Mouse (Mus musculus) CH12.LX (cell line): ENCODE measurements at regions not wholly inside any gene's neighbourhood (a gene's known extent, or its start where the extent isn't known, plus 50 kb on each side); places are given as distances from the start of the nearest gene placed in this dataset.

Experiments
- DNase-seq: peaks from one replicate; pipeline ENCODE4 v3.0.0-alpha.2; 2013; ENCODE audit errors: extremely low read depth
- H3K27ac ChIP-seq: 2 replicates; pipeline ENCODE4 v1.5.1; 2012; ENCODE audit warnings: low read depth, mild to moderate bottlenecking, control low read depth, moderate library complexity; ENCODE audit not compliant: insufficient read depth
- H3K27me3 ChIP-seq: replicated peaks from 2 replicates; pipeline ENCODE3; 2012; ENCODE audit warnings: inconsistent platforms
- H3K36me3 ChIP-seq, 2 experiments: replicated peaks in 1 of 2; 2 replicates each; pipeline versions ENCODE3 to v1.6.1; 2012; ENCODE audit warnings: inconsistent platforms in 1 of 2, low read length in 1 of 2, mild to moderate bottlenecking in 1 of 2, mixed read lengths in 1 of 2, moderate library complexity in 1 of 2; ENCODE audit not compliant: control insufficient read depth in 1 of 2, insufficient read depth in 1 of 2
- H3K4me1 ChIP-seq, 2 experiments: 2 replicates each; pipeline ENCODE4 v1.6.1; 2012; ENCODE audit warnings: inconsistent platforms in 1 of 2, moderate library complexity in 1 of 2; ENCODE audit not compliant: insufficient read depth in 2 of 2, control insufficient read depth in 1 of 2
- H3K4me2 ChIP-seq: 2 replicates; pipeline ENCODE4 v1.6.1; 2012; ENCODE audit warnings: low read depth, mild to moderate bottlenecking, control low read depth; ENCODE audit not compliant: poor library complexity, insufficient read depth, severe bottlenecking
- H3K4me3 ChIP-seq, 3 experiments: fragments of 150-350 bp in 1 of 3; sonication (generic) in 1 of 3; replicated peaks in 1 of 3; 2 replicates each; pipeline versions ENCODE3 to v1.5.1; 2011 to 2012; ENCODE audit warnings: low read depth in 2 of 3, low read length in 2 of 3, mild to moderate bottlenecking in 2 of 3, moderate library complexity in 2 of 3, control low read depth in 1 of 3, improper control_type of control experiment in 1 of 3, inconsistent platforms in 1 of 3, mixed read lengths in 1 of 3; ENCODE audit not compliant: poor library complexity in 1 of 3
- H3K79me2 ChIP-seq: replicated peaks from 2 replicates; pipeline ENCODE4 v1.6.1; 2012; ENCODE audit warnings: mild to moderate bottlenecking, moderate library complexity; ENCODE audit not compliant: control insufficient read depth, poor library complexity, insufficient read depth, severe bottlenecking; ENCODE audit errors: extremely low read depth
- H3K9ac ChIP-seq: 2 replicates; pipeline ENCODE4 v1.6.1; 2012; ENCODE audit warnings: low read depth, mild to moderate bottlenecking, control low read depth, moderate library complexity; ENCODE audit not compliant: insufficient read depth
- H3K9me3 ChIP-seq: replicated peaks from 2 replicates; pipeline ENCODE3; 2012; ENCODE audit warnings: low read length, inconsistent platforms, mixed read lengths
- BHLHE40 ChIP-seq: IDR thresholded peaks from 2 replicates; pipeline ENCODE4 v1.6.1; 2011; ENCODE audit warnings: mild to moderate bottlenecking, low read depth, low read length, improper control_type of control experiment
- E2F4 ChIP-seq: IDR thresholded peaks from 2 replicates; pipeline ENCODE4 v1.6.1; 2011; ENCODE audit warnings: low read depth, low read length, improper control_type of control experiment; ENCODE audit not compliant: insufficient replicate concordance
- ELF1 ChIP-seq: IDR thresholded peaks from 2 replicates; pipeline ENCODE4 v1.6.1; 2014; ENCODE audit warnings: low read depth, mild to moderate bottlenecking, inconsistent platforms, low read length, improper control_type of control experiment
- GABPA ChIP-seq: IDR thresholded peaks from 2 replicates; pipeline ENCODE4 v1.6.1; 2012; ENCODE audit warnings: low read depth, low read length, improper control_type of control experiment, inconsistent platforms; ENCODE audit not compliant: insufficient replicate concordance
- HCFC1 ChIP-seq: IDR thresholded peaks from 2 replicates; pipeline ENCODE4 v1.6.1; 2012; ENCODE audit warnings: low read depth, mild to moderate bottlenecking, inconsistent platforms, low read length, improper control_type of control experiment
- IRF4 ChIP-seq: IDR thresholded peaks from 2 replicates; pipeline ENCODE4 v1.6.1; 2014; ENCODE audit warnings: low read depth, mild to moderate bottlenecking, inconsistent platforms, low read length, improper control_type of control experiment
- JUN ChIP-seq: IDR thresholded peaks from 2 replicates; pipeline ENCODE4 v1.6.1; 2011; ENCODE audit warnings: low read depth, mild to moderate bottlenecking, low read length, improper control_type of control experiment, moderate library complexity; ENCODE audit not compliant: insufficient read depth
- JUND ChIP-seq: conservative IDR thresholded peaks from 2 replicates; pipeline ENCODE4 v1.6.1; 2011; ENCODE audit warnings: low read depth, low read length, improper control_type of control experiment
- KAT2A ChIP-seq: IDR thresholded peaks from 2 replicates; pipeline ENCODE4 v1.6.1; 2012; ENCODE audit warnings: low read length, improper control_type of control experiment, inconsistent platforms; ENCODE audit not compliant: insufficient replicate concordance
- MAFK ChIP-seq: IDR thresholded peaks from 2 replicates; pipeline ENCODE4 v1.6.1; 2011; ENCODE audit warnings: low read length, improper control_type of control experiment; ENCODE audit not compliant: insufficient replicate concordance
- MAX ChIP-seq: IDR thresholded peaks from 2 replicates; pipeline ENCODE4 v1.6.1; 2011; ENCODE audit warnings: low read length, improper control_type of control experiment
- MEF2A ChIP-seq: IDR thresholded peaks from 2 replicates; pipeline ENCODE4 v1.6.1; 2014; ENCODE audit warnings: low read depth, mild to moderate bottlenecking, inconsistent platforms, low read length, improper control_type of control experiment, borderline replicate concordance
- NELFE ChIP-seq: IDR thresholded peaks from 2 replicates; pipeline ENCODE4 v1.6.1; 2011; ENCODE audit warnings: low read depth, low read length, improper control_type of control experiment
- POLR2A ChIP-seq: IDR thresholded peaks from 2 replicates; pipeline ENCODE4 v1.6.1; 2011; ENCODE audit warnings: low read depth, mild to moderate bottlenecking, improper control_type of control experiment, low read length
- SIN3A ChIP-seq: IDR thresholded peaks from 2 replicates; pipeline ENCODE4 v1.6.1; 2012; ENCODE audit warnings: low read length, improper control_type of control experiment, inconsistent platforms
- TBP ChIP-seq: conservative IDR thresholded peaks from 2 replicates; pipeline ENCODE4 v1.6.1; 2011; ENCODE audit warnings: low read depth, low read length, improper control_type of control experiment
- USF1 ChIP-seq: IDR thresholded peaks from 2 replicates; pipeline ENCODE4 v1.6.1; 2014; ENCODE audit warnings: low read depth, mild to moderate bottlenecking, inconsistent platforms, low read length, improper control_type of control experiment
- USF2 ChIP-seq: conservative IDR thresholded peaks from 2 replicates; pipeline ENCODE4 v1.6.1; 2011; ENCODE audit warnings: low read depth, low read length, improper control_type of control experiment
- ZMIZ1 ChIP-seq: IDR thresholded peaks from 2 replicates; pipeline ENCODE4 v1.6.1; 2012; ENCODE audit warnings: low read depth, mild to moderate bottlenecking, inconsistent platforms, low read length, improper control_type of control experiment
- dilution Hi-C: fragments of 300-500 bp; cut with MboI; formaldehyde crosslinking; loops from 2 replicates; pipeline ENCODE4 v1.14.3; 2020; ENCODE audit warnings: low sequenced_read_pairs; ENCODE audit not compliant: extremely low pct_unique_long_range_greater_than_20kb, extremely low pct_ligation_motif_present
- in situ Hi-C: fragments of 300-500 bp; cut with MboI; formaldehyde crosslinking; loops from 3 replicates; pipeline ENCODE4 v1.14.3; 2019; ENCODE audit warnings: low sequenced_read_pairs, low pct_ligation_motif_present, low pct_unique_long_range_greater_than_20kb, mixed read lengths

DNA sequence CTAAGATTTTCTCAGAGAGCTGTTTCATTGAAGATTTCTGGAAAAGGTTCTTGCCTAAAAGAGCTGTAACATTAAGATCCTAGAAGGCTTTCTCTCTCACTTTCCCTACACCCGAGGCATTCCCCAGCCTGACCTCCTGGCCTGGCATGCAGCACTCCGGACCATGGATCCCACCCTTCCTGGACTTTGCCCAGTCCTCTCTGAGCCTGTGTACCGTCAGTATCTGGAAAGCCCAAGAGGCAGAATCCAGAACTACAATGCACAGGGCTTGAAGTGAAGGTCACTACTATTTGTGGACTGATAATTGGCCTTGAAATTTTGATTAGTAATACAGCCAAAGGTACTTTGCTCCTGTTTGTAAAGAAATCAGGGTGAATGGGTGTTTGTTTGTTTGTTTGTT lies 619.2 kb downstream of the Tns3 start:
- dilution Hi-C loops, result no loop called here
- no peak overlapping the region for H3K4me3 ChIP-seq
- TF ChIP-seq E2F4, result no peak
- TF ChIP-seq IRF4, result no peak
- no peak for TF ChIP-seq ZMIZ1
- no peak for TF ChIP-seq GABPA
- no peak for TF ChIP-seq ELF1
- TF ChIP-seq JUND, result no peak
- TF ChIP-seq MAFK, result no peak
- no peak for TF ChIP-seq POLR2A
- no peak for TF ChIP-seq USF2
- TF ChIP-seq TBP, result no peak
- no peak for TF ChIP-seq SIN3A
- TF ChIP-seq MEF2A, result no peak
- no peak for TF ChIP-seq KAT2A
- no peak for TF ChIP-seq JUN
- TF ChIP-seq, all 38 proteins: peak for 0
- H3K9ac ChIP-seq, result no peak overlapping the region
- no peaks in the 10 kb centered on the region for H3K4me1 ChIP-seq
- peaks cover 50% of the 10 kb centered on the region for H3K9me3 ChIP-seq
- H3K4me2 ChIP-seq, result no peak overlapping the region
- no peaks in the 10 kb centered on the region for H3K27me3 ChIP-seq
- no peak for DNase-seq
- no peak overlapping the region for H3K27ac ChIP-seq
- in situ Hi-C loops, result no loop called here
- no peaks in the 10 kb centered on the region for H3K36me3 ChIP-seq
- no peaks in the 10 kb centered on the region for H3K79me2 ChIP-seq

DNA sequence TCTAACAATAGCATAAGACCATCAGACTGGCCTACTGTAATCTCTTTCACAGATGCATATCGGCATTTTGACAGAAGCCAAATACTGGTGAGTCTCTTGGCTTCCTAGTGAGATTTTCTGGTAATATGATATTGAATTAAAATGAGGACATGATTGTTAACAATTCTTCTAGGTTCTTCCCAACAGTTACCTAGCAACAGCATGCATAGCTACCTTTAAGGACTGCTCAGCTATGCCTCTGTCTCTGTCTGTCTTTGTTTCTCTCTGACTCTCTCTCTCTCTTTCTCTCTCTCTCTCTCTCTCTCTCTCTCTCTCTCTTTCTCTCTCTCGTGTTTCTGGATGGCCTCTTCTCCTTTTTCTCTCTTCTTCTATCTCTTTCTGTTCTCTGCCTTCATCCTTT lies 634.2 kb downstream of the Tns3 start:
- dilution Hi-C loops (no loop called here), in situ Hi-C loops (no loop called here)
- no peaks in the 10 kb centered on the region for H3K4me1 ChIP-seq
- no peaks in the 10 kb centered on the region for H3K27me3 ChIP-seq
- no peaks in the 10 kb centered on the region for H3K36me3 ChIP-seq
- H3K9me3 ChIP-seq, result peaks cover 38% of the 10 kb centered on the region
- no peaks in the 10 kb centered on the region for H3K79me2 ChIP-seq
- no peak overlapping the region for H3K4me3 ChIP-seq
- H3K4me2 ChIP-seq, result no peak overlapping the region
- TF ChIP-seq JUN, result no peak
- no peak for TF ChIP-seq MAX
- TF ChIP-seq HCFC1, result no peak
- TF ChIP-seq USF1, result no peak
- no peak for TF ChIP-seq BHLHE40
- no peak for TF ChIP-seq NELFE
- no peak overlapping the region for H3K27ac ChIP-seq
- H3K9ac ChIP-seq, result no peak overlapping the region
- no peak for DNase-seq
